Mouse (Mus musculus) embryonic facial prominence, embryonic 11.5 days (tissue): ENCODE measurements around the gene Kcnj4. TPM values are rescaled to one million over a fixed set of nuclear protein-coding genes. Genes with fewer than 3 reads are reported as not detected.
A peak's percentile ranks its signal among the peaks of the same experiment; 100 is the strongest.

Source experiments
- ATAC-seq: fragments of 200-750 bp; cut with Nextera tagmentation; replicated peaks from 2 replicates; pipeline ENCODE4 v1.8.0; 2017; ENCODE audit warnings: low read depth; ENCODE audit not compliant: insufficient number of reproducible peaks, low FRiP score, low TSS enrichment
- DNase-seq: peaks from one replicate; pipeline ENCODE4 v3.0.0-alpha.2; 2015; ENCODE audit warnings: low spot score
- H3K27ac ChIP-seq: fragments of 300-500 bp; sonication (generic); replicated peaks from 2 replicates; pipeline ENCODE4 v1.5.1; 2014; ENCODE audit warnings: mild to moderate bottlenecking, low read depth, low read length, control low read depth
- H3K27me3 ChIP-seq: fragments of 300-500 bp; sonication (generic); 2 replicates; pipeline ENCODE4 v1.6.1; 2014; ENCODE audit warnings: mild to moderate bottlenecking, low read length, moderate library complexity, mixed read lengths; ENCODE audit not compliant: control insufficient read depth, insufficient read depth
- H3K36me3 ChIP-seq: fragments of 300-500 bp; sonication (generic); replicated peaks from 2 replicates; pipeline ENCODE4 v1.6.1; 2014; ENCODE audit warnings: low read depth, mild to moderate bottlenecking, low read length, moderate library complexity, mixed read lengths; ENCODE audit not compliant: control insufficient read depth, insufficient read depth
- H3K4me1 ChIP-seq: fragments of 300-500 bp; sonication (generic); 2 replicates; pipeline ENCODE4 v1.6.1; 2014; ENCODE audit warnings: low read length, mixed read lengths; ENCODE audit not compliant: control insufficient read depth, insufficient read depth
- H3K4me2 ChIP-seq: fragments of 300-500 bp; sonication (generic); 2 replicates; pipeline ENCODE4 v1.6.1; 2014; ENCODE audit warnings: low read depth, mild to moderate bottlenecking, control low read depth, low read length, moderate library complexity
- H3K4me3 ChIP-seq: fragments of 300-500 bp; sonication (generic); 2 replicates; pipeline ENCODE4 v1.5.1; 2014; ENCODE audit warnings: low read depth, low read length, control low read depth
- H3K9ac ChIP-seq: fragments of 300-500 bp; sonication (generic); replicated peaks from 2 replicates; pipeline ENCODE4 v1.6.1; 2014; ENCODE audit warnings: mild to moderate bottlenecking, control low read depth, low read length
- H3K9me3 ChIP-seq: fragments of 300-500 bp; sonication (generic); replicated peaks from 2 replicates; pipeline ENCODE4 v1.6.1; 2016; ENCODE audit warnings: mild to moderate bottlenecking, low read length, inconsistent platforms, mixed read lengths; ENCODE audit not compliant: control insufficient read depth
- WGBS: fragments of 180-500 bp; shearing (Covaris S2); extraction: QIAGEN DNeasy Blood & Tissue Kit; methylation state at CpG from one replicate; pipeline ENCODE4 v1.1.7; 2014; 5-methylcytosine and 5-hydroxymethylcytosine counted together
- polyA plus RNA-seq: library from polyadenylated mRNA; unstranded; fragments of >200 nt; fragmentation: Nextera tagmentation; extraction: Ambion mirVana; gene quantifications from 2 replicates; pipeline ENCODE4 v1.2.1, GENCODE M21; 2014

Kcnj4 gene
- polyA plus RNA-seq, 1 experiment from 2014 or later: not detected

GRCm38 (mm10) chr15:79509998-79510397 is 5.0 kb upstream of the Kcnj4 start:
- Histone ChIP-seq H3K9ac (no peak overlapping the region), H3K9me3 (no peaks in the 10 kb centered on the region), H3K27me3 (peaks cover 56% of the 10 kb centered on the region), H3K27ac (no peak overlapping the region), H3K4me3 (no peak overlapping the region), H3K36me3 (no peaks in the 10 kb centered on the region), H3K4me1 (peaks cover 8% of the 10 kb centered on the region), H3K4me2 (no peak overlapping the region)
- DNase-seq (no peak), ATAC-seq (no peak)
- WGBS: 48% methylated on average over 6 of the region's 6 CpGs

GRCm38 (mm10) chr15:79507055-79507828 is 2.2 kb upstream of the Kcnj4 start:
- no peak overlapping the region for H3K4me3 ChIP-seq
- DNase-seq: no peak
- no peak for ATAC-seq

DNA sequence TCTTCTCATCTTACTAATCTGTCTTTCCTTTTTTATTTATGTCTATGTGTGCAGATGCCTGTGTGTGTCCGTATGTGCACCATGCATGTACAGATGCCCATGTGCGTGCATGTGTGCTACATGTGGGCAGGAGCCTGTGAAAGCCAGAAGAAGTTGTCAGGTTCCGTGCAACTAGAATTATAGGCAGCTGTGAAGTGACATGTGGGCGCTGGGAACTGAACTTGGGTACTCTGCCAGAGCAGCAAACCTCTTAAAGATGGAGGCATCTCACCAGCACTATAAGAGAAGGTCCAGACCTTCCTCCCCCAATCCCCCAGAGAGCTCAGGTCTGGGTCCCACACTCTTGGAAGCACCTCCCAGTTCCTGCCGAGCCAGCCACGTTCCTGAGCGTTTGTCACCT is 1.4 kb upstream of the Kcnj4 start:
- H3K36me3 ChIP-seq: no peaks in the 10 kb centered on the region
- peaks cover 8% of the 10 kb centered on the region for H3K4me1 ChIP-seq
- ATAC-seq: no peak
- peaks cover 67% of the 10 kb centered on the region for H3K27me3 ChIP-seq
- no peak for DNase-seq
- H3K4me2 ChIP-seq: no peak overlapping the region
- H3K9ac ChIP-seq: no peak overlapping the region
- no peak overlapping the region for H3K4me3 ChIP-seq
- 39% methylated on average over 7 of the region's 7 CpGs for WGBS
- no peaks in the 10 kb centered on the region for H3K9me3 ChIP-seq
- H3K27ac ChIP-seq: no peak overlapping the region

More at GRCm38 (mm10) chr15:79507055-79507828, 2.2 kb upstream of the Kcnj4 start:
- 46% methylated on average over 31 of the region's 31 CpGs for WGBS
- Histone ChIP-seq H3K9ac (no peak overlapping the region), H3K27ac (no peak overlapping the region), H3K9me3 (no peaks in the 10 kb centered on the region), H3K27me3 (peaks cover 67% of the 10 kb centered on the region), H3K36me3 (no peaks in the 10 kb centered on the region), H3K4me2 (no peak overlapping the region), H3K4me1 (peaks cover 8% of the 10 kb centered on the region)

DNA sequence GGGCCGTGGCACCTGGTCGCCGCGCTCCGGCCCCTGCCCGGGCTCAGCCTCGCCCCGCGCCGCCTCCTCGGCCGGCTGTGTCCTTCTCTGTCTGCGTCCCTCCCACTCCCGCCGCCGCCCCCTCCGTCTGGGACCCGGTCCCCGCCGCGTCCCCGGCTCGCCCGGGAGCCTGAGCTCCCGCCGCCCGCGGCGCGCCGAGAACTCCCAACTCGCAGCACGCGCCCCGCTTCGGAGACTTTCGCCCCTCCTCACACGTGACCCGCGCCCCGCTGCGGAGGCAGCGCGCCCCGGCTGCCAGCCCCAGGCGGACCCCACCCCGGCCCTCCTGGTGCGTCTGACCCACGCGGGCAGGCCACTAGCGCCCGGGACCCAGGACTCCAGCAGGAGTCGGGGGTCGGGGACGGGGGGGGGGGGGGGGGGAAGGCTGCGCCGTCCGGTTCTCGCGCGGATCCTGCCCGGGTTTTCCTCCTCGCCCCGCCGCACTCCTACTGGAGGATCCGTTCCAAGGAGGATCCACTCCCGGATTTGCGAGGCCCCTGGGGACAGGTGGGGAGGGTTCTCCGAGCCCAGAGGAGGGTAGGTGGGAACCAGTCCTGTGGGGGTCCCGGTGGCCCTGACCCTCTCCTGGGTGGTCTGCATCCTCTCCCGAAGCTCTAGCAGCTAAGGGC is 709 bp upstream of the Kcnj4 start:
- Histone ChIP-seq H3K4me1 (peaks cover 8% of the 10 kb centered on the region), H3K4me3 (peak overlapping the region; percentile 55), H3K27me3 (peaks cover 60% of the 10 kb centered on the region), H3K9ac (peak overlapping the region; percentile 51), H3K9me3 (no peaks in the 10 kb centered on the region), H3K27ac (no peak overlapping the region), H3K36me3 (no peaks in the 10 kb centered on the region), H3K4me2 (peak overlapping the region; percentile 99)
- DNase-seq (peak; percentile 84), ATAC-seq (peak; percentile 41; the same call in 1 of the 2 replicates)
- under 1% methylated on average over 42 of the region's 71 CpGs for WGBS

DNA sequence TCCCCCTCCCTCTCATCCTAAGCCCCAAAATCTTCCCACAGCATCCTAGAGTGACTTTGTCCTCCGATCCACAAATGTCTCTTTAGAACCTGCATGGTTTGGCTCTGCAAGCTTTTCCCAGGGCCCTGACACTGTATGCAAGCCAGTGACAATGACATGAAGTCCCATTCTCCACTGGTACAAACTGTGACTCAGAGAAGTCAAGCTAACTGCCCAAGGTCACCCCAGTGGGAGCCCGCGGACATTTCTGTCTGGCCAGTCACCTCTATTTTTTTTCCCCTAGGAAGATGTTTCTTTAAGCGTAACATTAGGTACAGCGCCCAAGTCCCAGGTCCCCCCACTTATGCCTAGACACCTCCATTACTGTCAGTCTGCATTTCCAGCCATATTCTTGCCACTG is 1.6 kb downstream of the Kcnj4 start:
- Histone ChIP-seq H3K9ac (no peak overlapping the region), H3K4me2 (no peak overlapping the region), H3K27ac (no peak overlapping the region), H3K9me3 (no peaks in the 10 kb centered on the region), H3K4me1 (peaks cover 8% of the 10 kb centered on the region), H3K27me3 (peaks cover 47% of the 10 kb centered on the region), H3K4me3 (no peak overlapping the region), H3K36me3 (no peaks in the 10 kb centered on the region)
- ATAC-seq (no peak), DNase-seq (no peak)
- WGBS: 70% methylated on average over 5 of the region's 5 CpGs

DNA sequence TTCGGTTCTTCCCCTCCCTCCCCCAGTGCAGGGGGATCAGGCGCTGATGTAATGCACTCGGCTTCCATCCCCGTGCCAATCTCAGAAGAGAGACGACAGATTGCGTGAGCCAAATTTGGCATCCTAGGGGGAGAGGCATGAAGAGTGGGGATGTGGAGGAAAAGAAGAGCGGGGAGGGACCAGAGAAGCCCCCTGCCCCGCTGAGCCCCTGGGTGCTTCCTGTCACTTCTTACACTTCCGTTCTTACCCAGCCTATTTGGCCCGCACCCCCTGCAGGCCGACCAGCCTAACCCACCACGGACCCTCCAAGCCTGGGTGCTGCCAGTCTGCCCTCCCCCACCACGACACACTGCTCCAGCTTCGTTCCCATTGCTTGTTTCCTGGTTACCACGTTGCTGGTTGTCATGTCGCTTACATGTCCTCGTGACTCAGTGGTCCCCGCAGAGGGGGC is 2.1 kb downstream of the Kcnj4 start:
- no peak overlapping the region for H3K4me3 ChIP-seq
- DNase-seq (no peak), ATAC-seq (no peak)
- WGBS: 23% methylated on average over 18 of the region's 18 CpGs
- H3K9ac ChIP-seq: no peak overlapping the region
- no peak overlapping the region for H3K27ac ChIP-seq
- H3K9me3 ChIP-seq: no peaks in the 10 kb centered on the region
- peaks cover 8% of the 10 kb centered on the region for H3K4me1 ChIP-seq
- H3K27me3 ChIP-seq: peaks cover 42% of the 10 kb centered on the region
- H3K36me3 ChIP-seq: no peaks in the 10 kb centered on the region
- H3K4me2 ChIP-seq: no peak overlapping the region

- H3K9ac ChIP-seq: no peak overlapping the region
- no peaks in the 10 kb centered on the region for H3K36me3 ChIP-seq
- WGBS: 81% methylated on average over 17 of the region's 17 CpGs
- no peak overlapping the region for H3K4me3 ChIP-seq
- peaks cover 29% of the 10 kb centered on the region for H3K27me3 ChIP-seq
- no peaks in the 10 kb centered on the region for H3K9me3 ChIP-seq
- no peak for DNase-seq
- ATAC-seq: no peak
- H3K27ac ChIP-seq: no peak overlapping the region
- peaks cover under 1% of the 10 kb centered on the region; the same call in 1 of the 2 replicates for H3K4me1 ChIP-seq
- no peak overlapping the region for H3K4me2 ChIP-seq
Measured at GRCm38 (mm10) chr15:79500110-79500509, 4.9 kb downstream of the Kcnj4 start.

DNA sequence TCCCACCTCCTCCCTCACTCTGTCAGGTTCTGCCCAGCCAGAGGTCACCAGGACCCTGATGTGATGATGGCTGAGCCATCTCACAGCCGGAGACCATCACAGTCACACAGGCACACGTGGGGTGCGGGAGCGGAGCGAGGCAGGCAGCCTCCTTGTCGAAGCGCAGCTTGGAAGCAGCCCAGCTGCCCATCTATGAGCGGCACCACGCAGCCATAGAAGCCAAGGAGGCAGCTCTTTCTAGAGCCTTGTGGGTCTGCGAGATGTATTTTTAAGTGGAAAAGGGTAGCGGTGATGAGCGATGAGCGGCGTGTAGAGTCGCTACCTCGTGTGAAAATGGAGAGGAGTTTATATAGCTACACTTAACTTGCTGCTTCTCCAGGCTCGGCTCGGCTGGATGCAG is 11.5 kb downstream of the Kcnj4 start:
- no peaks in the 10 kb centered on the region for H3K4me1 ChIP-seq
- DNase-seq (no peak), ATAC-seq (no peak)
- no peaks in the 10 kb centered on the region for H3K9me3 ChIP-seq
- no peaks in the 10 kb centered on the region for H3K36me3 ChIP-seq
- no peak overlapping the region for H3K4me2 ChIP-seq
- H3K4me3 ChIP-seq: no peak overlapping the region
- WGBS: 50% methylated on average over 18 of the region's 18 CpGs
- peaks cover 5% of the 10 kb centered on the region; the same call in 1 of the 2 replicates for H3K27me3 ChIP-seq
- no peak overlapping the region for H3K9ac ChIP-seq
- H3K27ac ChIP-seq: no peak overlapping the region
